Mouse (Mus musculus) embryonic fibroblast, embryonic 13.5 days (primary cell): ENCODE measurements around the gene Ank3. TPM values are rescaled to one million over a fixed set of nuclear protein-coding genes. Genes with fewer than 3 reads are reported as not detected.
A peak's percentile ranks its signal among the peaks of the same experiment; 100 is the strongest.

Experiments
- H3K27ac ChIP-seq: 2 replicates; pipeline ENCODE4 v1.5.1; 2012; ENCODE audit warnings: low read length, control low read depth, inconsistent platforms; ENCODE audit not compliant: insufficient read depth
- H3K4me1 ChIP-seq: 2 replicates; pipeline ENCODE4 v1.6.1; 2011; ENCODE audit warnings: low read length; ENCODE audit not compliant: control insufficient read depth, insufficient read depth
- H3K4me3 ChIP-seq: 2 replicates; pipeline ENCODE4 v1.5.1; 2011; ENCODE audit warnings: mild to moderate bottlenecking, control low read depth, low read length; ENCODE audit not compliant: insufficient read depth
- CTCF ChIP-seq: IDR thresholded peaks from 2 replicates; pipeline ENCODE4 v1.5.1; 2011; ENCODE audit warnings: mild to moderate bottlenecking, control low read depth, low read length, moderate library complexity, borderline replicate concordance; ENCODE audit not compliant: insufficient read depth
- POLR2A ChIP-seq: IDR thresholded peaks from 2 replicates; pipeline ENCODE4 v1.6.1; 2011; ENCODE audit warnings: low read depth, mild to moderate bottlenecking, control low read depth, low read length, moderate library complexity
- polyA plus RNA-seq: library from polyadenylated mRNA; stranded (reverse); fragments of >200 nt; gene quantifications from 2 replicates; pipeline ENCODE4 v1.2.4, GENCODE M21; 2011; ENCODE audit warnings: low read depth; ENCODE audit not compliant: missing spikeins, insufficient read length

The Ank3 gene
- polyA plus RNA-seq, 1 experiment, result 21.6 TPM

DNA sequence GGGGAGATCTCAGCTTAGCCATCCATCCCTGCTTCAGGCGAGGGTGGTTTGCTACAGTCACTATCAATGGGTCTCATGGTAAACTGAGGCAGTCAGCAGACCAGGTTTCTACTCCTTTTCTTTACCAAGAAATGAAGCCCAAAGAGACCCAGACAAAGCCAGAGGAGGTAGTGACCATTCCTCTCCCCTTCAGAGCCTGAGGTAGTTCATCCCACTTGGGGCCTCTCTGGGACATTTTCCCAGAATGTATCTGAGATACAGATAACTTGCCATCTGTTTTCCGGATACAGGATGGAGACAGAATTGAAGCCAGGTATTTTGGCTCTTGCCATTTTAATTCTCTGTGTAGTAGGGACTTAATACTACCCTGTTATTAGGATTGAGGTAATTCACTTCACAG, 620.1 kb downstream of the Ank3 start:
- H3K27ac ChIP-seq, result no peak overlapping the region
- no peak overlapping the region for H3K4me3 ChIP-seq
- no peaks in the 10 kb centered on the region for H3K4me1 ChIP-seq
- TF ChIP-seq CTCF, result no peak
- no peak for TF ChIP-seq POLR2A

DNA sequence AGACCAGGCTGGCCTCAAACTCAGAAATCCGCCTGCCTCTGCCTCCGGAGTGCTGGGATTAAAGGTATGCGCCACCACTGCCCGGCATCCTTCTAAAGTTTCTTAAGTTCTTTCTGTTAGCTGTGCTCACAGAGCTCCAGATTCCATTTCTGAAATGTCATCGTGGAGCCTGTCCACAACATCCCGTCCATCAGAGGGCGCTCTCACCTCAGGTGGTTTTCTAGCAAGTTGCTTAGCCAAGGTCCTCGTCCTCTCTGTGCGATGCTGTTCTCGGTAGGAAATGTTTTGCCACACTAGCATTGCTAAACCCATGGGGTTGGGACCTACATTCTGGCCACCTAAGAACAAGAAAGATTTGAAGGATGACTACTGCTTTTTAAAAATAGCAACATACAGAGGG, 623.1 kb downstream of the Ank3 start:
- H3K4me1 ChIP-seq, result no peaks in the 10 kb centered on the region
- TF ChIP-seq POLR2A, result no peak
- peak; percentile 58; the same call in 1 of the 2 replicates for TF ChIP-seq CTCF
- no peak overlapping the region for H3K4me3 ChIP-seq
- no peak overlapping the region for H3K27ac ChIP-seq

DNA sequence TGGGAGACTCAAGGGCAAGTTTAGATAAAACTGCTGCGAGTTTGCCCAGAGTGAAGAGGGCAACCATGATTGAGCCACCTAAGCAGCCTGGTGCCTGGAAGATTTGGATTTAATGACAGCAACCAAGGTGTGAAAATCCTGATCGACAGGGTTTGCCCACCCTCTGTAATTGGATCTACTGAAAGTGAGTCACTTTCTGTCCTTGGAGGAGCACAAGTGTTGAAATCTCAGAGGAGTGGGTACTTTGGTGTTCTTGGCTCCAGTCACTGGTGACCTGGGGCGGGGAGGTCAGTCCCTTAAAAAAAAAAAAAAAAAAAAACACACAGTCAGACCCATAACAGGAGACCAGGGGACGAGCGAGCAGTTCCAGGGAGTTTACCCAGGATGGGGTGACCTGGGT, 624.0 kb downstream of the Ank3 start:
- TF ChIP-seq POLR2A (no peak), CTCF (no peak)
- Histone ChIP-seq H3K4me1 (no peaks in the 10 kb centered on the region), H3K27ac (no peak overlapping the region), H3K4me3 (no peak overlapping the region)

DNA sequence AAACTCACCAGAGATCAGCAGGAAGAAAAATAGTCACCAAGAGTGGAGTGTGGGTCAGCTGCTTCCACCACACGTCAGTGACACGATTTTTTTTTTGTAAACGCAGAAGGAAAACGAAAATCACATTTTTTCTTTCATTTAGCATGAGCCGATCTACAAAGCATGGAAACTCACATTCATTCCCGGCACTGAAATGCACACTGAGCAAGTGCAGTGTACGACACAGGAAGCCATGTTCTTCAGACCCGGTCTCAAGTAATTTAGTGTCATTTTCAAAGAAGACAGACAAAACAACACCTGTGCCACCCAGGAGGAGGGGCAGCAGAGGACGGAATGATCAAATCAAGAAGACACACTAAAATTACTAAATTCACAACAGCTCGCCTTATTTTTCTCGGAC, 625.3 kb downstream of the Ank3 start:
- TF ChIP-seq POLR2A (no peak), CTCF (no peak)
- Histone ChIP-seq H3K27ac (no peak overlapping the region), H3K4me3 (no peak overlapping the region), H3K4me1 (no peaks in the 10 kb centered on the region)

DNA sequence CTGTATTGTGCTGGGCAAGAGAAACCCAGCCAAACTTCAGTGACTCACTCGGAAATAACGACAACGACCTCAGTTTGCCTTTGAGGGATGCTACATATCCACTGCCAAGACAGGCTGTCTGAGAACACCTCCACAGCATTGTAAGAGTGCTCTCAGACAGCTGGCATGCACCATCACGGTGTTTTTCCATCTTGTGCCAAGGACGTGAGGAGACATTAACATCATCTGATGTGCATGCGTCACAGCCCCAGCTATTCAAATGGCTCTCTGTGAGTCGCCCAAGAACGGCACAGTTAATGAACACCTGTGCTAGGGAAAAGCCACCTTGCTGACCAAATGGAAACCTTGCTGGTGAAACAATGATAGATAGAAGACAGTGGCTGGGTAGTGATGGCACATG, 633.4 kb downstream of the Ank3 start:
- Histone ChIP-seq H3K4me1 (no peaks in the 10 kb centered on the region), H3K27ac (no peak overlapping the region), H3K4me3 (no peak overlapping the region)
- TF ChIP-seq POLR2A (no peak), CTCF (no peak)

DNA sequence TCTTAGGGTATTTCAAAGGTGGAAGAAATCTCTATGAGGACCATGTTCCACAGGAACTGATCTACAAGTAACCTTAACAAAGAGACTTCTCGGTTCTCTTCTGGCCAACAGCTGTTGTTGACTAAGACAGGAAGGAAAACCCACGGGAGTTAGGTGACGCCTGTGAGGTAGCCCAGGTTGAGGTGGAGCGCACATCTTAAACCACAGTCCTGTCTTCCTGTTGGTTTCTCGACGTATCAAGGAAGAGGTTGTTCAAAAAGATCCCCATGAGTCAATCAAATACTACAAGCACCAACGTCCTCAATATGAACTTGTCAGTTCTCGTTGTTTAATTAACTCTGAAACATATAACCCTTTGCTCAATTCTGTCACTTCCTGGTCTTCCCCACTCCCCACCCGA, 634.4 kb downstream of the Ank3 start:
- Histone ChIP-seq H3K27ac (no peak overlapping the region), H3K4me3 (no peak overlapping the region)

DNA sequence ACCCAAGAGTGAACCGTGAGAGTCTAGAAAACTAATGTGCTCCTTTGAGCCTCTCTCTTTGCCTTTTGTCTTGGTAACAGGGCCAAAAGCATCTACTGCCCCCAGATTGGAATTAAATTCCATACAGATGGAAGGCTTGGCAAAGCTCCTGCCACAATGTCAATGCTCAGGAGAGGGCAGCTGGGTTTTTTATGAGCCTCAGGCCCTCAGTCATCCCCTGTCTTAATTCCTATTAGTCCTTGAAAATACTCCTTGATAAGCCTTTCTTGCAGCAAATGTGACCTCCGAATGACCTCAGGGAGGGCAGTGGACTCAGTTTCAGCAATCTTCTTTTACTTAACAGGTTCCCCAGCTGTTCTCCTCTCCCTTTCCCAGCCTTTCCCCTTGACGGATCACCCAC, 635.3 kb downstream of the Ank3 start:
- no peak for TF ChIP-seq POLR2A
- TF ChIP-seq CTCF, result no peak
- Histone ChIP-seq H3K27ac (no peak overlapping the region), H3K4me1 (no peaks in the 10 kb centered on the region), H3K4me3 (no peak overlapping the region)

More for the DNA sequence above, 634.4 kb downstream of the Ank3 start:
- no peaks in the 10 kb centered on the region for H3K4me1 ChIP-seq
- no peak for TF ChIP-seq POLR2A
- no peak for TF ChIP-seq CTCF

DNA sequence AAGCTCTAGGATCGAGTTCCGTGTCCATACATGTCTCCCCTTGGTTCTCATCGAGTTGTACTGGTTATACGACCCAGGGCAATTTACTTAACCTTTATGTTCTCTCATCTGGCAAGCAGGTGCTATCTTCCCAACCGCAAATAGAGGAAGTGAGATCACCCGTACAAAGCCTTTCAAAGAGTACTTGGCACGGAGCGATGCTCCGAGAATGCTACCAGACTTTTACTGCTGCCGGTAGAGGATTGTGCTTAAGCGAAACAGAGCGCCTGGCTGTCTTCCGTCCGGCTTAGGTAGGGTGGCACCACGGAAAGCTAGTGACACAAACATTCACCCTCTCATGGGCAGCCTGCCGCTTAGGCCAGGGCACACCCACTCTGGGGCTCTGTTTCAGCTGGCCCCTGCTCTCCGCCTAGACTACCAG, 641.3 kb downstream of the Ank3 start:
- TF ChIP-seq POLR2A (no peak), CTCF (no peak)
- H3K4me1 ChIP-seq, result no peaks in the 10 kb centered on the region
- no peak overlapping the region for H3K4me3 ChIP-seq
- H3K27ac ChIP-seq, result no peak overlapping the region

DNA sequence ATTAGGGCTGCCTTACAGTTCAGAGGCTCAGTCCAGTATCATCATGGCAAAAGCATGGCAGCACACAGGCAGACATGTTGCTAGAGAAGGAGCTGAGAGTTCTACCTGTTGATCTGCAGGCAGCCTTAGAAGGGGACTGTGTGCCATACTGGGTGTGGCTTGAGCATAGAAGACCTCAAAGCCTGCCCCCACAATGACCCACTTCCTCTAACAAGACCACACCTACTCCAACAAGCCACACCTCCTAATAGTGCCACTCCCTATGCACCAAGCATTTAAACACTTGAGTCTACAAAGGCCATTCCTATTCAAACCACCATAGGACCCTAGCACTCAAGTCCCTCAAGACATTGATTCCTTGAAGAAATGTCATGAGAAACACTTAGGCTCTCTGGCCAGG, 643.0 kb downstream of the Ank3 start:
- TF ChIP-seq POLR2A, result no peak
- TF ChIP-seq CTCF, result no peak
- H3K4me1 ChIP-seq, result no peaks in the 10 kb centered on the region
- H3K27ac ChIP-seq, result no peak overlapping the region
- H3K4me3 ChIP-seq, result no peak overlapping the region

DNA sequence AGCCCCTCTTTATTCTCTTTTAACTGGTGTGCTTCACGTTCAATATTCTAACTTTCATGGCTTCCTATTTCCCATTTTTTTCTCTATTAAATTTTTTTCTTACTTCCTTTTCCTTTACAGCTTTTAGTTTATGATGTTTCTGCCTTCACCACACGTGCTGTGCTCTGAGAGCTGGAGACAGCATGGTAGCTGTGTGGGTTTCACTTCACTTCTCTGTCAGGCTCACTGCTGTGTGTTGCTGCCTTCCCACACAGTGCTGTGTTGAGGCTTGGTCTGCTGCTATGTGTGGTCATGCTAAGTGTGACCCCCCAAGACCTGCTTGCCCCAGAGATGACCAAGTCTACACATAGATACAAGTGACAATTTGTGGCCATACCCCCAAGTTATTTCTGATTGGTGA, 647.1 kb downstream of the Ank3 start:
- Histone ChIP-seq H3K4me1 (no peaks in the 10 kb centered on the region), H3K4me3 (no peak overlapping the region), H3K27ac (no peak overlapping the region)
- TF ChIP-seq CTCF (no peak), POLR2A (no peak)

DNA sequence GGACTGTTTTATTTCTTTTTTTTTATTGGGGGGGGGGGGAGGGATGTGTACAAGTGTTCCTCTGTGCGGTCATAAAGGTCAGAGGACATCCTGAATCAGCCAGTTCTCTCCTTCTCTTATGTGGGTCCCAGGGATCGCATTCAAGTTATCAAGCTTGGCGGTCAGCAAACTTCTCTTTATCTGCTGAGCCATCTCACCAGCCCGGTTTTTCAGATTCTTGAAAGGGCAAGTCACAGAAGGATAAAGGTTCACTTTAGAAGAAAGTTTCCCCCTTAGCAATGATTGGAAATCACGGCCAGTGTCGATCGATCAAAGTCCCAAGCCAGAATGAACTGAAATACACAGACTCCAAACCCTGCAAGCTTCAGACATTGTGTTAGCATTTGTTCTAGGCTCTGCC, 651.2 kb downstream of the Ank3 start:
- H3K4me1 ChIP-seq, result no peaks in the 10 kb centered on the region
- TF ChIP-seq POLR2A (no peak), CTCF (no peak)
- no peak overlapping the region for H3K4me3 ChIP-seq
- no peak overlapping the region for H3K27ac ChIP-seq
